Mouse (Mus musculus): ENCODE data around the gene Mfsd4a. TPM values are rescaled to one million over a fixed set of nuclear protein-coding genes. Genes with fewer than 3 reads are reported as not detected.

Gene Mfsd4a
- polyA plus RNA-seq, 1 experiment from 2014 or later: 16.5 TPM

DNA sequence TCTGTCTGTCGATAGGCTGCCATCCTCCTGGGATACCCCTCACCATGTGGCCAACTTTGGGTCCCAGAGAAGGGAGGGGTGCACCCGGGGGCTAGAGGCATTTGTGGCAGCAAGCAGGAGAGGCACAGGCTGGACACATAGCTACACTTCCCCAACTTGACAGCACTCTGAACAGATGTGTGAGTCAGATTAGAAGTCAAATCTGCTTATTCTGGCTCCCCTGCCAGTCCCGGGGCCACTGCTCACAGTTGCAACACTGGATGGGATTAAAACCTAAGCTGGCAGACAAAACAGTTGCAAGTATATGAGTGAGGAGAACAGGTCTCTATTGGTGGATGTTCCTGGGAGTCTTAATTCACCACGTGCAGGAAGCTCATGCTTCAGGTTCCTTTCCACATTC, 31.9 kb upstream of the Mfsd4a start:
- H3K4me3 ChIP-seq (ENCODE audit: low read depth, low read length): no peak overlapping the region
- H3K9me3 ChIP-seq (ENCODE audit: control insufficient read depth, low read depth, low read length): no peaks in the 10 kb centered on the region
- H3K9ac ChIP-seq (replicated peaks; ENCODE audit: low read depth, low read length): no peak overlapping the region
- WGBS: 78% methylated on average over 4 of the region's 4 CpGs
- H3K4me2 ChIP-seq (replicated peaks; ENCODE audit: low read depth, low read length): no peak overlapping the region
- no peaks in the 10 kb centered on the region for H3K4me1 ChIP-seq (ENCODE audit: control insufficient read depth, insufficient read depth, low read length)
- H3K36me3 ChIP-seq (ENCODE audit: control insufficient read depth, insufficient read depth, low read length): no peaks in the 10 kb centered on the region
- ATAC-seq (ENCODE audit: insufficient number of reproducible peaks, insufficient read depth, low FRiP score, low read depth): no peak
- no peak overlapping the region for H3K27ac ChIP-seq (ENCODE audit: low read length)
- H3K27me3 ChIP-seq (ENCODE audit: control insufficient read depth, insufficient read depth, low read length): no peaks in the 10 kb centered on the region

DNA sequence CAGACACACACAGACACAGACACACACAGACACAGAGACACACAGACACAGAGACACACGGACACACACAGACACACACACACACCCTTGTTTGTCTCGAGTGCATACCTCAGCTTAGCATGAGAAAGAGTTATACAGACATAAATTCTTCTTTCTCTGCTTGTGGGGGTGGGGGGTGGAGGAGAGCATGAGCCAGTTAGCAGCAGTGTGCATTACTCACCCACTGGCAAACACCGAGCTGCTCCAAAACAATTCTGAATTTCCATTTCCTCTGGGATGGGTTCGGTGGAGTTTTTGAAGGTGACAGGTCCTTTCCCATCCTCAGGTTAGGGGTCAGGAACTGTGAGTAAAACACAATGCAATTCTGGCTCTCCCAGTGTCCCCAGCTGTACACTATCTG, 31.2 kb upstream of the Mfsd4a start:
- 64% methylated on average over 4 of the region's 4 CpGs for WGBS
- ATAC-seq (ENCODE audit: insufficient number of reproducible peaks, insufficient read depth, low FRiP score, low read depth): no peak
- no peak overlapping the region for H3K9ac ChIP-seq (replicated peaks; ENCODE audit: low read depth, low read length)
- no peak overlapping the region for H3K4me3 ChIP-seq (ENCODE audit: low read depth, low read length)
- no peaks in the 10 kb centered on the region for H3K4me1 ChIP-seq (ENCODE audit: control insufficient read depth, insufficient read depth, low read length)
- no peak overlapping the region for H3K27ac ChIP-seq (ENCODE audit: low read length)
- no peaks in the 10 kb centered on the region for H3K27me3 ChIP-seq (ENCODE audit: control insufficient read depth, insufficient read depth, low read length)
- H3K9me3 ChIP-seq (ENCODE audit: control insufficient read depth, low read depth, low read length): no peaks in the 10 kb centered on the region
- H3K36me3 ChIP-seq (ENCODE audit: control insufficient read depth, insufficient read depth, low read length): no peaks in the 10 kb centered on the region
- H3K4me2 ChIP-seq (replicated peaks; ENCODE audit: low read depth, low read length): no peak overlapping the region

GRCm38 (mm10) chr1:132098076-132098475, 30.2 kb upstream of the Mfsd4a start:
- H3K9ac ChIP-seq (replicated peaks; ENCODE audit: low read depth, low read length): no peak overlapping the region
- H3K4me1 ChIP-seq (ENCODE audit: control insufficient read depth, insufficient read depth, low read length): no peaks in the 10 kb centered on the region
- no peak for ATAC-seq (ENCODE audit: insufficient number of reproducible peaks, insufficient read depth, low FRiP score, low read depth)
- no peaks in the 10 kb centered on the region for H3K36me3 ChIP-seq (ENCODE audit: control insufficient read depth, insufficient read depth, low read length)
- 57% methylated on average over 1 of the region's 1 CpGs for WGBS
- no peaks in the 10 kb centered on the region for H3K27me3 ChIP-seq (ENCODE audit: control insufficient read depth, insufficient read depth, low read length)
- no peaks in the 10 kb centered on the region for H3K9me3 ChIP-seq (ENCODE audit: control insufficient read depth, low read depth, low read length)
- no peak overlapping the region for H3K27ac ChIP-seq (ENCODE audit: low read length)
- no peak overlapping the region for H3K4me3 ChIP-seq (ENCODE audit: low read depth, low read length)
- no peak overlapping the region for H3K4me2 ChIP-seq (replicated peaks; ENCODE audit: low read depth, low read length)

GRCm38 (mm10) chr1:132095356-132096004, 27.6 kb upstream of the Mfsd4a start:
- no peaks in the 10 kb centered on the region for H3K4me1 ChIP-seq (ENCODE audit: control insufficient read depth, insufficient read depth, low read length)
- ATAC-seq (ENCODE audit: insufficient number of reproducible peaks, insufficient read depth, low FRiP score, low read depth): peak; percentile 83
- WGBS: 58% methylated on average over 11 of the region's 11 CpGs
- H3K27ac ChIP-seq (ENCODE audit: low read length): no peak overlapping the region
- H3K36me3 ChIP-seq (ENCODE audit: control insufficient read depth, insufficient read depth, low read length): no peaks in the 10 kb centered on the region
- H3K9me3 ChIP-seq (ENCODE audit: control insufficient read depth, low read depth, low read length): no peaks in the 10 kb centered on the region
- H3K9ac ChIP-seq (replicated peaks; ENCODE audit: low read depth, low read length): no peak overlapping the region
- H3K27me3 ChIP-seq (ENCODE audit: control insufficient read depth, insufficient read depth, low read length): no peaks in the 10 kb centered on the region
- H3K4me2 ChIP-seq (replicated peaks; ENCODE audit: low read depth, low read length): no peak overlapping the region
- no peak overlapping the region for H3K4me3 ChIP-seq (ENCODE audit: low read depth, low read length)

DNA sequence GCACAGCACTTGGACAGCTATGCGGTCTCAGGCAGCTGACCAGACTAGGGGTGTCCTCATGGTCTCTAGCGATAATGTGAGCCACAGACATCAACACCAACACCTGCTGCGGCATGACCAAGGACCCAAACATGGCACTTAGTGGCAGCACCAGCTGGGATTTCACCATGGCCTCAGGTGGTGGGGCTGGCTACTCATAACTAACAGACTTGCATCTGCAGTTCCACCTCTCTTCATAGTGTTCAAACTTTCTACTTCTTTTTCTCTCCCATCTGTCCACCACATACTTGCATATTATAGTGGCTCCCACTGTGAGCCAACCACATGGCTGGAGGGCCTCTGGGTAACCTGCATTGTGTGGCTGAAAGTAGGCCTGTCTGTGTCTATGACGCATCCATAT, 25.4 kb upstream of the Mfsd4a start:
- no peaks in the 10 kb centered on the region for H3K27me3 ChIP-seq (ENCODE audit: control insufficient read depth, insufficient read depth, low read length)

DNA sequence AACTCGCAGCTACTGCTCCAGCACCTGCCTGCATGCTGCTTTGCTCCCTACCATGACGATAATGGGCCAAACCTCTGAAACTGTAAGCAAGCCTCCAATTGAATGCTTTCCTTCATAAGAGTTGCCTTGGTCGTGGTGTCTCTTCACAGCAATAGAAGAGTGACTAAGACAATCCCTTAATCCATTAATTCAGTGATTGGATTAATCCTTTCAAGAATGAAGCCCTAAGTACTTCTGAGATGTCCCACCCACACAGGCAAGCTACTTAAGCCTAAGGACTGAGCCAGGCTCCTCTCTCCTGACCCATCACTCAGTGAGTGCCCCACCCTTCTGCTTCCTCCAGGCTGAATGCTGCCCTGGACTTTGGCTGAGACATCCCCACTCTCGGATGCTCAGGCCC, 22.4 kb upstream of the Mfsd4a start:
- no peak for ATAC-seq (ENCODE audit: insufficient number of reproducible peaks, insufficient read depth, low FRiP score, low read depth)
- H3K9me3 ChIP-seq (ENCODE audit: control insufficient read depth, low read depth, low read length): no peaks in the 10 kb centered on the region
- no peaks in the 10 kb centered on the region for H3K4me1 ChIP-seq (ENCODE audit: control insufficient read depth, insufficient read depth, low read length)
- no peak overlapping the region for H3K4me2 ChIP-seq (replicated peaks; ENCODE audit: low read depth, low read length)
- 76% methylated on average over 4 of the region's 4 CpGs for WGBS
- no peaks in the 10 kb centered on the region for H3K27me3 ChIP-seq (ENCODE audit: control insufficient read depth, insufficient read depth, low read length)
- H3K36me3 ChIP-seq (ENCODE audit: control insufficient read depth, insufficient read depth, low read length): no peaks in the 10 kb centered on the region
- no peak overlapping the region for H3K9ac ChIP-seq (replicated peaks; ENCODE audit: low read depth, low read length)
- H3K4me3 ChIP-seq (ENCODE audit: low read depth, low read length): no peak overlapping the region
- H3K27ac ChIP-seq (ENCODE audit: low read length): no peak overlapping the region

More for the DNA sequence above, 25.4 kb upstream of the Mfsd4a start:
- Histone ChIP-seq H3K9me3 (ENCODE audit: control insufficient read depth, low read depth, low read length) (no peaks in the 10 kb centered on the region), H3K4me1 (ENCODE audit: control insufficient read depth, insufficient read depth, low read length) (no peaks in the 10 kb centered on the region), H3K27ac (ENCODE audit: low read length) (no peak overlapping the region), H3K4me3 (ENCODE audit: low read depth, low read length) (no peak overlapping the region), H3K9ac (replicated peaks; ENCODE audit: low read depth, low read length) (no peak overlapping the region), H3K36me3 (ENCODE audit: control insufficient read depth, insufficient read depth, low read length) (no peaks in the 10 kb centered on the region), H3K4me2 (replicated peaks; ENCODE audit: low read depth, low read length) (no peak overlapping the region)
- WGBS: 89% methylated on average over 4 of the region's 4 CpGs
- no peak for ATAC-seq (ENCODE audit: insufficient number of reproducible peaks, insufficient read depth, low FRiP score, low read depth)

DNA sequence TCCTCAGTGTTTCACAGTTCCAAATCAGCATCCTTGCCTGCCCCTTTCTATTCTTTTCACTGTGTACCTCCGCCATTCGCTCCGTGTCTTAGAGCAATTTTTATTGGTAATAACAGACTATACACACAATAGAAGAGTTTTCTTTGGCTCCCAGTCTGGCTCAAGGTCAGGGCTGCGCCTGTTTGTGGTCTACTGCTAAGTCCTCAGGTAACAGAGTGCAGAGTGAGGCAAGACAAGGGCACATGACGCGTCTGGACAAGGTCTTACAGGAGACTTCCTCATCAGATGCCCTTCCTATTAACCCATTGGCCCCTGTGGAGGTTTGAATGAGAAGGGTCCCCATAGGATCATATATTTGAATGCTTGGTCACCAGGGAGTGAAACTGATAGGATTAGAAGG, 21.9 kb upstream of the Mfsd4a start:
- no peak overlapping the region for H3K9ac ChIP-seq (replicated peaks; ENCODE audit: low read depth, low read length)
- no peaks in the 10 kb centered on the region for H3K27me3 ChIP-seq (ENCODE audit: control insufficient read depth, insufficient read depth, low read length)
- H3K9me3 ChIP-seq (ENCODE audit: control insufficient read depth, low read depth, low read length): no peaks in the 10 kb centered on the region
- H3K36me3 ChIP-seq (ENCODE audit: control insufficient read depth, insufficient read depth, low read length): no peaks in the 10 kb centered on the region
- H3K4me2 ChIP-seq (replicated peaks; ENCODE audit: low read depth, low read length): no peak overlapping the region
- no peak overlapping the region for H3K4me3 ChIP-seq (ENCODE audit: low read depth, low read length)
- no peak overlapping the region for H3K27ac ChIP-seq (ENCODE audit: low read length)
- H3K4me1 ChIP-seq (ENCODE audit: control insufficient read depth, insufficient read depth, low read length): no peaks in the 10 kb centered on the region
- ATAC-seq (ENCODE audit: insufficient number of reproducible peaks, insufficient read depth, low FRiP score, low read depth): no peak
- WGBS: 79% methylated on average over 6 of the region's 6 CpGs

- H3K27ac ChIP-seq (ENCODE audit: low read length): no peak overlapping the region
- WGBS: 77% methylated on average over 5 of the region's 5 CpGs
- no peak overlapping the region for H3K4me3 ChIP-seq (ENCODE audit: low read depth, low read length)
- H3K36me3 ChIP-seq (ENCODE audit: control insufficient read depth, insufficient read depth, low read length): no peaks in the 10 kb centered on the region
- no peaks in the 10 kb centered on the region for H3K27me3 ChIP-seq (ENCODE audit: control insufficient read depth, insufficient read depth, low read length)
- H3K9ac ChIP-seq (replicated peaks; ENCODE audit: low read depth, low read length): no peak overlapping the region
- ATAC-seq (ENCODE audit: insufficient number of reproducible peaks, insufficient read depth, low FRiP score, low read depth): no peak
- H3K9me3 ChIP-seq (ENCODE audit: control insufficient read depth, low read depth, low read length): no peaks in the 10 kb centered on the region
- H3K4me2 ChIP-seq (replicated peaks; ENCODE audit: low read depth, low read length): no peak overlapping the region
- H3K4me1 ChIP-seq (ENCODE audit: control insufficient read depth, insufficient read depth, low read length): no peaks in the 10 kb centered on the region
Observed at GRCm38 (mm10) chr1:132088181-132088671, 20.4 kb upstream of the Mfsd4a start.

Measured in stomach, embryonic 14.5 days (tissue).